Mouse (Mus musculus) C2C12 (cell line): ENCODE measurements around the gene Map4k5. TPM values are rescaled to one million over a fixed set of nuclear protein-coding genes. Genes with fewer than 3 reads are reported as not detected.

ENCODE experiments used
- H3K27me3 ChIP-seq: one replicate; pipeline ENCODE4 v1.6.1; 2011; ENCODE audit not compliant: control insufficient read depth, insufficient read depth, insufficient read length
- H3K36me3 ChIP-seq: one replicate; pipeline ENCODE4 v1.6.1; 2011; ENCODE audit not compliant: control insufficient read depth, insufficient read depth
- H3K4me3 ChIP-seq: one replicate; pipeline ENCODE4 v1.5.1; 2011; ENCODE audit warnings: mild to moderate bottlenecking, control low read depth; ENCODE audit not compliant: poor library complexity, insufficient read depth, severe bottlenecking
- H3K79me2 ChIP-seq: one replicate; pipeline ENCODE4 v1.6.1; 2011; ENCODE audit not compliant: control insufficient read depth, insufficient read depth
- H3K79me3 ChIP-seq: one replicate; pipeline ENCODE4 v1.6.1; 2011; ENCODE audit warnings: low read depth, control low read depth
- H3ac ChIP-seq: one replicate; pipeline ENCODE3; 2011; ENCODE audit warnings: low read depth; ENCODE audit not compliant: control insufficient read depth, insufficient read length
- CEBPB ChIP-seq: IDR thresholded peaks from one replicate; pipeline ENCODE4 v1.6.1; 2011; ENCODE audit warnings: low read depth, mild to moderate bottlenecking, control low read depth, moderate library complexity
- CTCF ChIP-seq: IDR thresholded peaks from one replicate; pipeline ENCODE4 v1.5.1; 2011; ENCODE audit not compliant: control insufficient read depth, insufficient read depth, insufficient read length
- FOSL1 ChIP-seq: IDR thresholded peaks from one replicate; pipeline ENCODE4 v1.8.0; 2011; ENCODE audit warnings: mild to moderate bottlenecking, low read length; ENCODE audit not compliant: poor library complexity, insufficient read depth, severe bottlenecking
- MAX ChIP-seq: IDR thresholded peaks from one replicate; pipeline ENCODE4 v1.6.1; 2011; ENCODE audit warnings: mild to moderate bottlenecking, control low read depth
- MYOD1 ChIP-seq: IDR thresholded peaks from one replicate; pipeline ENCODE4 v1.6.1; 2011; ENCODE audit warnings: low read depth; ENCODE audit not compliant: control insufficient read depth, insufficient read length
- MYOG ChIP-seq: IDR thresholded peaks from one replicate; pipeline ENCODE4 v1.6.1; 2011; ENCODE audit not compliant: control insufficient read depth, insufficient read length; ENCODE audit errors: extremely low read depth
- USF1 ChIP-seq: IDR thresholded peaks from one replicate; pipeline ENCODE4 v1.6.1; 2011; ENCODE audit warnings: low read depth, mild to moderate bottlenecking, control low read depth, moderate library complexity
- polyA plus RNA-seq: library from polyadenylated mRNA; unstranded; fragments of >200 nt; fragmentation: generic; extraction: Trizol; gene quantifications from one replicate; pipeline ENCODE4 v1.2.1, GENCODE M21; 2012; ENCODE audit warnings: missing spikeins

Gene Map4k5
- polyA plus RNA-seq, 1 experiment, result 8.3 TPM

DNA sequence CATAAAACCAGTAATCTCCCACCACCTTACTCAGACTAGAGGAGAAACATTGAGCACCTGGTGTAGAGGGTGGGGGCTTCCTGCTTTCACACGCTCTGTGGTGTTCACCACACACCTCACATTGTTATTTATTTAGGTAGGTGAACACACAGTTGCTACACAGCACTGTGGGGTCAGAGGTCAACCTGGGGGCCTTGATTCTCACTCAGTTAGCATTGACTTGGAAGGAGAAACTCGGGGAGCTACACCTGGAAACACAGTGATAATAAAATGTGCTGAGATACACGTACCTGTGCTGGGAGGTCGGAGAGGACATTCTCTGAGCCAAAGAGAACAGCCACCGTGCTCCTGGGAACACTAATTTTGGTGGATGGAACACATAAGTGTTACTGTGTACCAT is 104.6 kb downstream of the Map4k5 start:
- H3K27me3 ChIP-seq, result no peaks in the 10 kb centered on the region
- TF ChIP-seq USF1 (no peak), MAX (no peak), MYOD1 (no peak), MYOG (no peak), FOSL1 (no peak), CEBPB (no peak), CTCF (no peak)
- no peak overlapping the region for H3K4me3 ChIP-seq
- no peaks in the 10 kb centered on the region for H3K79me2 ChIP-seq
- no peaks in the 10 kb centered on the region for H3K79me3 ChIP-seq
- H3K36me3 ChIP-seq, result no peaks in the 10 kb centered on the region
- H3ac ChIP-seq, result no peak overlapping the region

DNA sequence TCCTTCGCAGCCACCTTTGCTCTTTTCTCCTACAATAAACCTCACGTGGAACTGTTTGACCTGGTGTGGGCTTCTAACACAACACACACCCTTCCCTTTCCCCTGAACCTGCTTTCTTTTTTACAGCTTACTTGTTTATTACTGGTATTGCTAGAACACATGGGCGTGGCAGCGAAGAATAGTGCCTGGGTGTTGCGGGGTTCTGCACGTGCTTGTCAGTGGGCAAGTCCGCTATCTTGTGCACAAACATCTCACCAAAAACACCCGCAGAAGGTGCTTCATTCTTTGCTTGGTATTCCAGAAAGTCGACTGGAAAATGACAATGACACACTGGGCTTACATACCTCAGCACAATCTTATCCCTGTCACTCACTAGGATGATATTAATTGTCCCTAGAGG is 107.5 kb downstream of the Map4k5 start:
- Histone ChIP-seq H3ac (no peak overlapping the region), H3K4me3 (no peak overlapping the region), H3K27me3 (no peaks in the 10 kb centered on the region), H3K79me3 (no peaks in the 10 kb centered on the region), H3K79me2 (no peaks in the 10 kb centered on the region), H3K36me3 (no peaks in the 10 kb centered on the region)
- TF ChIP-seq FOSL1 (no peak), USF1 (no peak), CEBPB (no peak), CTCF (no peak), MYOD1 (no peak), MAX (no peak), MYOG (no peak)

DNA sequence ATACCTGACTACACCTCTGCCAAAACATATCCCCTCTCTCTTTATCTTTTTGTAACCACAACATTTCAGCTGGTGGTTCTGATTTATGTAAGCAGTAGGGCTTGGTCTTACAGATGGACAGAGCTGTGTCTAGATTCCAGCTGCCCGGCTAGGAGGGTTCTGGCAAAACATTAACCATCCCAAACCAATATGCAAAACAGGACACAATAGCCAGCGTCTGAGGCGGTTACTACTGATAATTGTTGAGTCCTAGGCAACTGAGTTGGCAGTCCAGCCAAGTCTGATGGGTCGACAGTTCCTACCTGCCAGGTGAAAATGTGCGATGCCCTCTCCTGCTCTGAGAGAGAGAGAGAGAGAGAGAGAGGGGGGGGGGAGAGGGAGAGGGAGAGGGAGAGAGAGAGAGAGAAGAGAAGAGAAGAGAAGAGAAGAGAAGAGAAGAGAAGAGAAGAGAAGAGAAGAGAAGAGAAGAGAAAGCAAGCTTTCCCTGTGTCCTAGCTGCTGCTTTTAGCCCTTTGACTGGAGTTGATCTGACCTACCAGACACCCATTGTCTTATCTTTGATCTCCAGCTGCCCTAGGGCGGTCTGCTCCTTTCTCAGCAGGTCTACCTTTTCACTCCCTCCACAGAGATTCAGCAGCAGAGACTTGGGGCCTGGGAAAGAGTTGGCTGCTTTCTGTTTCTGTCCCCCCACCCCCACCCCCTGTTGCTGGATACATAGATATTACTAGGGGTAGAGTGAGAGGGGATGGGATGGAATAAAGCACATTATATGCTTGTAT is 109.6 kb downstream of the Map4k5 start:
- Histone ChIP-seq H3K36me3 (no peaks in the 10 kb centered on the region), H3K79me3 (no peaks in the 10 kb centered on the region), H3K27me3 (no peaks in the 10 kb centered on the region), H3K79me2 (no peaks in the 10 kb centered on the region), H3ac (no peak overlapping the region), H3K4me3 (no peak overlapping the region)
- no peak for TF ChIP-seq USF1

DNA sequence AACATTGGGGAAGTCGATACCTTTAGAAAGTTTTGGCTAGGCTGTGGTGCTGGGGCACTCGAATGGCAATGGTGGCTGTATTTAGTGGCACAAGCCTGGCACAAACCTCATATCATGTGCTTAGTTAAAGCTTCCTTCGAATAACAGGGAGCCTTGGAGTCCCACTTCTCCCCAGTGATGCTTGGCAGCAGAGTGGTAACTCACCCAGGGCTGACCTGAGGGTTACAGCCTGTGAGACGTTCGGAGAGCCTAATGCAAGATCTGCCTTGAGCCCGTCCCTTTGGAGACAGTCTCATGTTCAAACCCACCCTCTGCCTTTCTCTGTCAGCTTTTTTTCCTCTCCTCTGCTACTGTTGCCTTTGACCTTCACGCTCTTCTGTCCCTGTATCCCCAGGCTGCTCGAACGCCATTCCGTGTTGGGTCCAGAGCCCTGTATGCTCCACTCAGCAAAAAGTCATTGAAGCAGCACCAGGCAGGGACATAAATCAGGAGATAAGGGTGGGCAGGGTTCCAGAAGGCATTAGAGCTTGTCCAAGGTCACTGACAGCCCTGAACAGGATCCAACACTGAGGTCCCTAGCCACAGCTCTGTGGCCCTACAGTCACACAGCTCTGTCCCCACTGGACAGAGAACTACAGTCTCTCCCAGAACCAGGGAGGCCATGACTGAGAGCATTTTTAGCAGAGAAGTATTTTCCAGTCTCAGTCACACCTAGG is 110.9 kb downstream of the Map4k5 start:
- Histone ChIP-seq H3K79me3 (no peaks in the 10 kb centered on the region), H3K79me2 (no peaks in the 10 kb centered on the region), H3K27me3 (no peaks in the 10 kb centered on the region), H3K36me3 (no peaks in the 10 kb centered on the region), H3K4me3 (no peak overlapping the region), H3ac (no peak overlapping the region)
- TF ChIP-seq CTCF, result no peak
- no peak for TF ChIP-seq FOSL1
- TF ChIP-seq USF1, result no peak
- TF ChIP-seq MAX, result no peak
- TF ChIP-seq CEBPB, result no peak
- TF ChIP-seq MYOG, result no peak
- no peak for TF ChIP-seq MYOD1

DNA sequence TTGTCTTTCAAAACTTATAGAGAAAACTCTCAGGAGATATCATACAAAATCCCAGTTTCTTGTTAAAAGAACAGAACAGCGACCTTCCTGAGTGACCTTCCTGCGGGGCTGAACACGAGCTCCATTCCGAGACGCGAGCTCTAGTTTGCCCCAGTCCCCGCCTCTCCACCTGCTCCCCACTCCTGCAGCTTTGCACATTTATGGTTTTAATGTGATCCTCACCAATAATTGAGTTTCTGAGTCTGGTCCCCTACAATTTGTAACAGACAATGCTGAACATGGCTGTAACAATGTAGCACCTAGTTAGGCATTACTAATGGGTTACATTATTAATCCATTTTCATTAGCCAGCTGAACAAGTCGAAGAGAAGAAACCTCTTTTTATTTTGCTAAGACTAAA is 111.5 kb downstream of the Map4k5 start:
- no peaks in the 10 kb centered on the region for H3K79me2 ChIP-seq
- no peak overlapping the region for H3ac ChIP-seq
- no peaks in the 10 kb centered on the region for H3K36me3 ChIP-seq
- H3K4me3 ChIP-seq, result no peak overlapping the region
- H3K27me3 ChIP-seq, result no peaks in the 10 kb centered on the region
- TF ChIP-seq MYOD1 (no peak), CEBPB (no peak), USF1 (no peak), MYOG (no peak), MAX (no peak), CTCF (no peak), FOSL1 (no peak)
- no peaks in the 10 kb centered on the region for H3K79me3 ChIP-seq
